ENCODE assay signal across 17 mouse cellular contexts in the genomic region with DNA sequence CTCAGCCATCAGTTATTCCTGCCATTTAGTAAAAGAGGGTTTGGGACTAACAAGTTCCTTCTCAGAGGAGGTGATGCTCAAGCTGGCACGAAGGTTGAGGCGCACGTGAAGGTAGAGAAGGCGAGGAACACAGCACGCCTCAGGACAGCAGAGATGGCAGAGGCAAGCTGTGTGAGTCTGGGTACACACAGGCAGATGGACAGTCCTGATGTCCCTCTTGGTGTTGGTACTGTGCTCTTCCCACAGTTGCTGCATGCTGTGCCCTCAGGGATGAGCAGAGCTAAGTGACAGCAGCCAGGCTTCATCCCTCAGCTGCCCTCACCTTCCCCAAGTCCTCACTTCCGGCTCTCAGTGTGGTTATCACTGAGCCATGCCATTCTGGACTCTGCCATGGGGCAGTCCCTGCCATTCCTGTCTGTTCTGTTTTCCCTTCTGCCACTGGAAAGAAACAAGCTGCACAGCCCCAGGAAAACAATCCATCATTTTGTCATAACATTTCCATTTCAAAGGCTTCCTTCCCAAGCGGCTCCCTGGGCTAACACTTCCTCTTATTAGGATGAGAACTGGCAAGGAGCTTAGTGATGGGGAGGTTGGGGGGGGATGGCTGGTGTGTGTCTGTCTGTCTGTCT. TPM values are rescaled to one million over a fixed set of nuclear protein-coding genes. Genes with fewer than 3 reads are reported as not detected.
A peak's percentile ranks its signal among the peaks of the same experiment; 100 is the strongest.
DNase-seq lines count a peak whose midpoint lies in the region; ATAC-seq lines count a peak whose summit lies in the region.
"Had no signal": no experiment of that assay in that cellular context is flagged by ENCODE, and none has a peak within 500 bp of the region (broad histone marks: within the 10 kb centered on the region; RNA-seq: fewer than 3 reads in every experiment).

No protein-coding gene starts in this region.

- H3K9me3 ChIP-seq in neural tube, embryonic 14.5 days (ENCODE audit: control insufficient read depth, low read length) = no peaks in the 10 kb centered on the region
- H3K9me3 ChIP-seq: heart, embryonic 13.5 days had no signal

- peak; percentile 47; the same call in 1 of the 2 replicates for ATAC-seq in neural tube, embryonic 14.5 days (ENCODE audit: low read depth)
- no peak for ATAC-seq in activated CD4-positive, CD25-positive, alpha-beta regulatory T cell, adult 4 months
- ATAC-seq: intestine, embryonic 16.5 days; Patski had no signal

- H3K27ac ChIP-seq in neural tube, embryonic 14.5 days (ENCODE audit: low read depth, low read length) = no peak overlapping the region
- H3K27ac ChIP-seq: heart, embryonic 13.5 days had no signal

- 0 out of 2 replicates have a peak, but pooled peaks cover 6% of the 10 kb centered on the region for H3K4me1 ChIP-seq in neural tube, embryonic 14.5 days (ENCODE audit: control insufficient read depth, insufficient read depth, low read length)

- DNase-seq in heart, adult 11 months = peak; percentile 74
- no peak for DNase-seq in heart, postnatal 36 days
- DNase-seq in retina, postnatal 1 day = peak; percentile 41
- no peak for DNase-seq in retina, embryonic 14.5 days (ENCODE audit: low spot score)
- peak; percentile 2 for DNase-seq in lung, postnatal 14 days
- no peak for DNase-seq in urinary bladder, adult 18-20 months (ENCODE audit: low spot score in 2 of 2)
- DNase-seq: cerebellum, adult 9-11 months; liver; thymus, adult 2 months had no signal

- no peaks in the 10 kb centered on the region for H3K27me3 ChIP-seq in neural tube, embryonic 14.5 days (ENCODE audit: control insufficient read depth, insufficient read depth, low read length)
- H3K27me3 ChIP-seq: Patski had no signal

- WGBS in neural tube, embryonic 14.5 days = 58% methylated on average over 7 of the region's 7 CpGs

- intact Hi-C loops in heart, postnatal 36 days (cut with DNase I) = loop anchor here (2.0 kb wide), 1 partner anchor 25 kb away; no protein-coding TSS in a partner anchor

- H3K4me2 ChIP-seq in neural tube, embryonic 14.5 days (ENCODE audit: low read depth, low read length) = no peak overlapping the region
- H3K4me2 ChIP-seq: heart, embryonic 13.5 days had no signal

- no peak overlapping the region for H3K4me3 ChIP-seq in neural tube, embryonic 14.5 days (ENCODE audit: low read depth, low read length)
- H3K4me3 ChIP-seq: heart, embryonic 13.5 days had no signal

- no peaks in the 10 kb centered on the region for H3K36me3 ChIP-seq in neural tube, embryonic 14.5 days (ENCODE audit: control insufficient read depth, insufficient read depth, low read length)
- H3K36me3 ChIP-seq: heart, embryonic 13.5 days had no signal

- no peak overlapping the region for H3K9ac ChIP-seq in neural tube, embryonic 14.5 days (replicated peaks; ENCODE audit: low read depth, low read length)
- H3K9ac ChIP-seq: heart, embryonic 13.5 days had no signal

RNA-seq across cellular contexts. Expression of gene Cym, which starts 13.8 kb away (rescaled TPM):
- not detected for total RNA-seq in heart, postnatal 36 days (2021)
- polyA plus RNA-seq in neural tube, embryonic 14.5 days (2014; fragmentation: Nextera tagmentation; extraction: Ambion mirVana) = 0.39 and 0.86 TPM in 2 replicates
- under 1 TPM in 1 of 2 experiments, not detected in 1; 0.90 TPM for polyA plus RNA-seq in activated CD4-positive, CD25-positive, alpha-beta regulatory T cell, adult 4 months (2017; shearing (Covaris generic))
- total RNA-seq: gastrocnemius, adult 18-20 months had no signal
- polyA plus RNA-seq: Patski had no signal

RNA-seq across cellular contexts. Expression of gene A630076J17Rik, which starts 22.7 kb away (rescaled TPM):
- total RNA-seq in heart, postnatal 36 days (2021) = not detected
- polyA plus RNA-seq in neural tube, embryonic 14.5 days (2014; fragmentation: Nextera tagmentation; extraction: Ambion mirVana) = not detected in 2 replicates
- polyA plus RNA-seq in activated CD4-positive, CD25-positive, alpha-beta regulatory T cell, adult 4 months (2017; shearing (Covaris generic)) = not detected
- total RNA-seq: adrenal gland, postnatal 4 days; gastrocnemius, adult 18-20 months had no signal
- polyA plus RNA-seq: CD4-positive, CD25-positive, alpha-beta regulatory T cell, adult 4 months; heart, embryonic 13.5 days; intestine, embryonic 16.5 days; Patski had no signal

RNA-seq across cellular contexts. Expression of gene Kcna10, which starts 24.9 kb away (rescaled TPM):
- total RNA-seq in heart, postnatal 36 days (2021) = not detected
- polyA plus RNA-seq in neural tube, embryonic 14.5 days (2014; fragmentation: Nextera tagmentation; extraction: Ambion mirVana) = not detected in 2 replicates
- not detected for polyA plus RNA-seq in activated CD4-positive, CD25-positive, alpha-beta regulatory T cell, adult 4 months (2017; shearing (Covaris generic))
- total RNA-seq: adrenal gland, postnatal 4 days; gastrocnemius, adult 18-20 months had no signal
- polyA plus RNA-seq: CD4-positive, CD25-positive, alpha-beta regulatory T cell, adult 4 months; heart, embryonic 13.5 days; intestine, embryonic 16.5 days; Patski; thymus, adult 2 months had no signal

RNA-seq across cellular contexts. Expression of gene Prok1, which starts 31.8 kb away (rescaled TPM):
- total RNA-seq in heart, postnatal 36 days (2021) = not detected
- 0.08 and 0.14 TPM in 2 replicates for polyA plus RNA-seq in neural tube, embryonic 14.5 days (2014; fragmentation: Nextera tagmentation; extraction: Ambion mirVana)
- under 1 TPM; 0.15 to 0.33 TPM for polyA plus RNA-seq in activated CD4-positive, CD25-positive, alpha-beta regulatory T cell, adult 4 months (2017; shearing (Covaris generic))
- total RNA-seq: gastrocnemius, adult 18-20 months had no signal
- polyA plus RNA-seq: CD4-positive, CD25-positive, alpha-beta regulatory T cell, adult 4 months; heart, embryonic 13.5 days; Patski had no signal

Comparison
In these comparisons a context has a peak if more than half of its experiments do, and no peak if none do; other contexts are left out.
1. DNase-seq: peak in heart, adult 11 months (single experiment), retina, postnatal 1 day (single experiment) and lung, postnatal 14 days (single experiment); none in heart, postnatal 36 days (0 of 2), retina, embryonic 14.5 days (single experiment) and urinary bladder, adult 18-20 months (0 of 2).